Mouse (Mus musculus) ES-E14 (cell line): Measurements from ENCODE around the gene Alox5. TPM values are rescaled to one million over a fixed set of nuclear protein-coding genes. Genes with fewer than 3 reads are reported as not detected.

Experiments used
- DNase-seq: peaks from one replicate; pipeline ENCODE4 v3.0.0-alpha.2; 2013; ENCODE audit warnings: low read depth, low spot score
- H3K27ac ChIP-seq: 2 replicates; pipeline ENCODE4 v1.5.1; 2012; ENCODE audit warnings: low read depth, mild to moderate bottlenecking, low read length, moderate library complexity, mixed read lengths; ENCODE audit not compliant: poor library complexity, insufficient read depth, severe bottlenecking
- H3K36me3 ChIP-seq: 2 replicates; pipeline ENCODE4 v1.6.1; 2012; ENCODE audit warnings: mild to moderate bottlenecking, low read length, moderate library complexity, mixed read lengths; ENCODE audit not compliant: control insufficient read depth, poor library complexity, insufficient read depth, severe bottlenecking
- H3K4me1 ChIP-seq, 2 experiments: fragments of 150-350 bp in 1 of 2; sonication (generic) in 1 of 2; 2 replicates each; pipeline ENCODE4 v1.6.1; 2012; ENCODE audit warnings: low read length in 2 of 2, mild to moderate bottlenecking in 1 of 2, mixed read lengths in 1 of 2; ENCODE audit not compliant: control insufficient read depth in 2 of 2, insufficient read depth in 2 of 2, poor library complexity in 1 of 2
- H3K4me3 ChIP-seq, 2 experiments: fragments of 150-350 bp in 1 of 2; sonication (generic) in 1 of 2; 2 replicates each; pipeline ENCODE4 v1.5.1; 2012; ENCODE audit warnings: low read length in 2 of 2, low read depth in 1 of 2, mild to moderate bottlenecking in 1 of 2, mixed read lengths in 1 of 2; ENCODE audit not compliant: insufficient read depth in 1 of 2, poor library complexity in 1 of 2, severe bottlenecking in 1 of 2
- H3K9ac ChIP-seq: 2 replicates; pipeline ENCODE4 v1.6.1; 2012; ENCODE audit warnings: low read depth, mild to moderate bottlenecking, low read length, mixed read lengths; ENCODE audit not compliant: poor library complexity, insufficient read depth, severe bottlenecking
- H3K9me3 ChIP-seq: fragments of 150-350 bp; sonication (generic); 2 replicates; pipeline ENCODE4 v1.6.1; 2012; ENCODE audit warnings: low read depth, mild to moderate bottlenecking, low read length; ENCODE audit not compliant: control insufficient read depth, insufficient read depth
- CHD2 ChIP-seq: IDR thresholded peaks from 2 replicates; pipeline ENCODE4 v1.6.1; 2014; ENCODE audit warnings: mild to moderate bottlenecking, low read depth, low read length, inconsistent platforms
- HCFC1 ChIP-seq: IDR thresholded peaks from 2 replicates; pipeline ENCODE4 v1.6.1; 2012; ENCODE audit warnings: low read length, inconsistent platforms, borderline replicate concordance; ENCODE audit not compliant: insufficient read depth
- MAFK ChIP-seq: IDR thresholded peaks from 2 replicates; pipeline ENCODE4 v1.6.1; 2014; ENCODE audit warnings: mild to moderate bottlenecking, low read depth, low read length, inconsistent platforms; ENCODE audit not compliant: insufficient read depth
- ZC3H11A ChIP-seq: IDR thresholded peaks from 2 replicates; pipeline ENCODE4 v1.6.1; 2012; ENCODE audit warnings: low read depth, mild to moderate bottlenecking, inconsistent platforms, low read length, borderline replicate concordance
- ZNF384 ChIP-seq: IDR thresholded peaks from 2 replicates; pipeline ENCODE4 v1.6.1; 2012; ENCODE audit warnings: low read depth, low read length, inconsistent platforms
- in situ Hi-C, 2 experiments: fragments of 600-800 bp; cut with MboI; formaldehyde crosslinking; loops; one replicate each; pipeline ENCODE4 v1.15.1; 2025; ENCODE audit warnings: low sequenced_read_pairs in 2 of 2, inconsistent platforms in 1 of 2; ENCODE audit not compliant: unreplicated experiment in 2 of 2
- total RNA-seq: library from RNA; depleted of rRNA; stranded (reverse); fragments of 300-350 nt; gene quantifications from 2 replicates; pipeline ENCODE4 v1.2.3, GENCODE M21; 2012

The Alox5 gene
- total RNA-seq, 1 experiment = 3.3 TPM

DNA sequence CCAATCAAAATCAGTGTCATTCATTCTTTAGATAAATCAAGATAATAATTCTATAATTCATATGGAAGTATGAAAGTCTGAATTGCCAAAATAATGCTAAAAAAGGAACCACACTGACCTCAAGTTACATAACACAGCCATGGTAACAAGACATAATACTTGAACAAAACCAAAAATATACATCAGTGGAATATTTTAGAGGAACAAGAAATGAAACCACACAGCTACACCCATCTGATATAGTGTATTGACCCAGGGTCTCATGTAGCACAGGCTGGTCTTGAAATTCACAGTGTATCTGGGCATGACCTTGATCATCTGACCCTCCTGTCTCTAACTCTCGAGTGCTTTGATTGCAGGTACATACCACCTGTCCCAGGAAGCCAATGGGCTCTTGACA is 25.9 kb upstream of the Alox5 start:
- no peak overlapping the region for H3K27ac ChIP-seq
- H3K9ac ChIP-seq = no peak overlapping the region
- TF ChIP-seq ZC3H11A (no peak), MAFK (no peak), CHD2 (no peak), HCFC1 (no peak), ZNF384 (no peak)
- H3K36me3 ChIP-seq = no peaks in the 10 kb centered on the region
- H3K9me3 ChIP-seq = no peaks in the 10 kb centered on the region
- H3K4me1 ChIP-seq = no peaks in the 10 kb centered on the region
- no peak overlapping the region for H3K4me3 ChIP-seq
- in situ Hi-C loops = no loop called here
- no peak for DNase-seq

DNA sequence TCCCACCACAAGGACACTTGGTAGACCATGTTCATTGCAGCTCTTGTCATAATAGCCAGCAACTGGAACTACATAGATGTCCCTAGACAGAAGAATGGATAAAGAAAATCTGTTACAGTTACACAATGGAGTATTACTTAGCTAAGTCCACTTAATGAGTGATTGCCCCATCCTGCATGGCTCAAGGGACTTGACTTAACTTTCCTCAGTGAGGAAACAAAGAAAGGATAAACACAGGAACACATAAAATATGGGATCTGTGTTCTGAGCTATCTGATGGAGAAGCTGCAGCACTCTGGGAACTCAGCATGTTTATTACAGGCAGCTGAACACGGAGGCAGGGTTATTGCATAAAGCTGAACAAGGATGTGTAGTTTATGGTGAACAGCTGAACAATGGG is 24.1 kb upstream of the Alox5 start:
- no peak for TF ChIP-seq CHD2
- no peak for TF ChIP-seq ZNF384
- TF ChIP-seq HCFC1 = no peak
- no peak for TF ChIP-seq ZC3H11A
- no peak for TF ChIP-seq MAFK
- Histone ChIP-seq H3K27ac (no peak overlapping the region), H3K4me3 (no peak overlapping the region), H3K4me1 (no peaks in the 10 kb centered on the region), H3K9ac (no peak overlapping the region), H3K36me3 (no peaks in the 10 kb centered on the region), H3K9me3 (no peaks in the 10 kb centered on the region; the same call in 1 of the 2 replicates)
- in situ Hi-C loops = no loop called here
- DNase-seq = no peak

GRCm38 (mm10) chr6:116468081-116468480 is 7.1 kb upstream of the Alox5 start:
- no peak overlapping the region for H3K9ac ChIP-seq

GRCm38 (mm10) chr6:116459232-116459631 is 1.7 kb downstream of the Alox5 start:
- DNase-seq = no peak
- in situ Hi-C loops = no loop called here
- Histone ChIP-seq H3K4me1 (no peaks in the 10 kb centered on the region; a peak in 1 of 4 replicates), H3K9me3 (no peaks in the 10 kb centered on the region), H3K36me3 (no peaks in the 10 kb centered on the region), H3K9ac (no peak overlapping the region), H3K27ac (no peak overlapping the region), H3K4me3 (no peak overlapping the region)
- no peak for TF ChIP-seq CHD2
- TF ChIP-seq MAFK = no peak
- no peak for TF ChIP-seq ZC3H11A
- TF ChIP-seq ZNF384 = no peak
- no peak for TF ChIP-seq HCFC1

More at GRCm38 (mm10) chr6:116468081-116468480, 7.1 kb upstream of the Alox5 start:
- H3K36me3 ChIP-seq = no peaks in the 10 kb centered on the region
- in situ Hi-C loops = no loop called here
- no peak for DNase-seq
- no peak overlapping the region for H3K4me3 ChIP-seq
- no peaks in the 10 kb centered on the region for H3K9me3 ChIP-seq
- no peak overlapping the region for H3K27ac ChIP-seq
- H3K4me1 ChIP-seq = no peaks in the 10 kb centered on the region
- TF ChIP-seq MAFK (no peak), ZC3H11A (no peak), ZNF384 (no peak), CHD2 (no peak), HCFC1 (no peak)

- Histone ChIP-seq H3K27ac (no peak overlapping the region), H3K9me3 (no peaks in the 10 kb centered on the region), H3K4me1 (no peaks in the 10 kb centered on the region; a peak in 1 of 4 replicates), H3K4me3 (no peak overlapping the region), H3K36me3 (no peaks in the 10 kb centered on the region), H3K9ac (no peak overlapping the region)
- in situ Hi-C loops = no loop called here
- TF ChIP-seq ZC3H11A (no peak), HCFC1 (no peak), ZNF384 (no peak), CHD2 (no peak), MAFK (no peak)
- no peak for DNase-seq
Measured at GRCm38 (mm10) chr6:116458728-116459127, 2.2 kb downstream of the Alox5 start.
